ENCODE assay signal across 8 mouse cellular contexts in genomic region chr8:117224630-117225029, GRCm38 (mm10). TPM values are rescaled to one million over a fixed set of nuclear protein-coding genes. Genes with fewer than 3 reads are reported as not detected.
DNase-seq lines count a peak whose midpoint lies in the region; ATAC-seq lines count a peak whose summit lies in the region.

No protein-coding gene starts in this region.

- peak overlapping the region; percentile 54 for H3K4me2 ChIP-seq in hindbrain, embryonic 16.5 days (ENCODE audit: low read length)

- peak overlapping the region; percentile 25 for H3K4me3 ChIP-seq in hindbrain, embryonic 16.5 days (ENCODE audit: low read length)
- peak overlapping the region; percentile 8; the same call in 1 of the 2 replicates for H3K4me3 ChIP-seq in macrophage (ENCODE audit: inconsistent target)

- H3K9ac ChIP-seq in hindbrain, embryonic 16.5 days (ENCODE audit: low read depth, low read length), result peak overlapping the region; percentile 35

- no peaks in the 10 kb centered on the region for H3K79me2 ChIP-seq in macrophage (ENCODE audit: inconsistent target)

- ATAC-seq in hindbrain, embryonic 16.5 days, result peak; percentile 67

- no peak overlapping the region for H3K27ac ChIP-seq in hindbrain, embryonic 16.5 days (ENCODE audit: low read depth, low read length)
- H3K27ac ChIP-seq in macrophage, result peak overlapping the region; percentile 27; the same call in 1 of the 2 replicates

- no peaks in the 10 kb centered on the region for H3K36me3 ChIP-seq in hindbrain, embryonic 16.5 days (ENCODE audit: control insufficient read depth, insufficient read depth, low read length)
- H3K36me3 ChIP-seq in macrophage (ENCODE audit: inconsistent target), result no peaks in the 10 kb centered on the region

- H3K9me3 ChIP-seq in hindbrain, embryonic 16.5 days (ENCODE audit: control insufficient read depth, low read length), result no peaks in the 10 kb centered on the region

- H3K4me1 ChIP-seq in hindbrain, embryonic 16.5 days (ENCODE audit: control insufficient read depth, insufficient read depth, low read depth, low read length), result no peaks in the 10 kb centered on the region

- DNase-seq in WW6 (ENCODE audit: low read depth, low spot score), result peak; percentile 67
- DNase-seq in cerebellum, postnatal 4 days (ENCODE audit: low spot score in 2 of 2), result peak; percentile 79 to 88
- peak; percentile 82 for DNase-seq in gastrocnemius, adult 18-20 months (ENCODE audit: low spot score)
- DNase-seq in left cerebral cortex, adult 18-20 months (ENCODE audit: low spot score in 2 of 2), result peak; percentile 89 to 95
- DNase-seq in right cerebral cortex, adult 18-20 months, result peak; percentile 82
- peak; percentile 71 for DNase-seq in urinary bladder, postnatal 10 days (ENCODE audit: low spot score)

- WGBS in hindbrain, embryonic 16.5 days, result 13% methylated on average over 9 of the region's 9 CpGs
- WGBS in macrophage (ENCODE audit: missing documents), result 11% methylated on average over 9 of the region's 9 CpGs

- H3K27me3 ChIP-seq in hindbrain, embryonic 16.5 days (replicated peaks; ENCODE audit: control insufficient read depth, insufficient read depth, low read length), result no peaks in the 10 kb centered on the region

RNA-seq across cellular contexts. Expression of gene Cmip, which starts 32.2 kb away (rescaled TPM):
- total RNA-seq in gastrocnemius, adult 18-20 months (2021), result 1 to 10 TPM; 6.8 to 8.5 TPM
- polyA plus RNA-seq in hindbrain, embryonic 16.5 days (2015; fragmentation: Nextera tagmentation; extraction: Ambion mirVana), result 136 and 143 TPM in 2 replicates
- total RNA-seq in left cerebral cortex, adult 18-20 months (2021), result 100 to 1,000 TPM; 299 to 317 TPM
- 100 to 1,000 TPM in 23 of 26 experiments, 10 to 100 TPM in 3; 61.7 to 168 (median 115) TPM for total RNA-seq in macrophage (2018; cell fraction: chromatin; rRNA removed)
- total RNA-seq in macrophage (2018; cell fraction: cytosol; rRNA removed), result 10 to 100 TPM; 66.7 to 95.6 (median 83.4) TPM
- 10 to 100 TPM; 49.1 to 97.6 (median 85.9) TPM for total RNA-seq in macrophage (2018; cell fraction: nucleus; rRNA removed)
- 47.6 to 64.8 TPM (median 62.8 TPM) in 3 replicates for polyA plus RNA-seq in macrophage (2018)

Comparison
In these comparisons a context has a peak if more than half of its experiments do, and no peak if none do; other contexts are left out.
1. RNA of gene Cmip, which starts 32.2 kb away (total RNA-seq): 299 to 317 TPM in left cerebral cortex, adult 18-20 months; 6.8 to 8.5 TPM in gastrocnemius, adult 18-20 months; every median in the first group is over 10 times any median in the second.
2. Peak in every context shown above with its lines, with median percentiles within 50 percentile points of each other: DNase-seq.